26 mouse cellular contexts compared by ENCODE assay signal in genomic region chr12:35054420-35054819, GRCm38 (mm10). TPM values are rescaled to one million over a fixed set of nuclear protein-coding genes. Genes with fewer than 3 reads are reported as not detected.
DNase-seq lines count a peak whose midpoint lies in the region; ATAC-seq and TF ChIP-seq lines count a peak whose summit lies in the region.
"Had no signal": no experiment of that assay in that cellular context is flagged by ENCODE, and none has a peak within 500 bp of the region (broad histone marks: within the 10 kb centered on the region; RNA-seq: fewer than 3 reads in every experiment).

No protein-coding gene starts in this region.

- in situ Hi-C loops in CH12.LX (cut with MboI; ENCODE audit: low pct_ligation_motif_present, low pct_unique_long_range_greater_than_20kb, low sequenced_read_pairs), result no loop called here

- no peak for ATAC-seq in heart, embryonic 13.5 days (ENCODE audit: extremely low read depth, insufficient number of reproducible peaks, low FRiP score, low TSS enrichment)
- ATAC-seq in midbrain, embryonic 14.5 days (ENCODE audit: low FRiP score, low TSS enrichment), result no peak
- ATAC-seq: forebrain, embryonic 14.5 days; forebrain, postnatal 0 days; hindbrain, postnatal 0 days; intestine, embryonic 16.5 days; Patski had no signal

- 67% methylated on average over 6 of the region's 6 CpGs for WGBS in heart, embryonic 13.5 days
- 63% methylated on average over 6 of the region's 6 CpGs for WGBS in macrophage (ENCODE audit: missing documents)
- WGBS in midbrain, embryonic 14.5 days, result 92% methylated on average over 6 of the region's 6 CpGs

- peak overlapping the region; percentile 28; the same call in 1 of the 2 replicates for H3K9ac ChIP-seq in heart, embryonic 13.5 days
- no peak overlapping the region; the same call in 1 of the 2 replicates for H3K9ac ChIP-seq in CH12.LX (ENCODE audit: insufficient read depth, low read depth)
- H3K9ac ChIP-seq in midbrain, embryonic 14.5 days (replicated peaks; ENCODE audit: low read length), result no peak overlapping the region
- H3K9ac ChIP-seq: embryonic facial prominence, embryonic 12.5 days; embryonic facial prominence, embryonic 15.5 days; forebrain, postnatal 0 days; heart, embryonic 15.5 days; hindbrain, embryonic 14.5 days had no signal

- dilution Hi-C loops in CH12.LX (cut with MboI; ENCODE audit: extremely low pct_ligation_motif_present, extremely low pct_unique_long_range_greater_than_20kb, low sequenced_read_pairs), result no loop called here

- no peak for TF ChIP-seq CTCF in CH12.LX (conservative IDR thresholded peaks at IDR 0.05 in 1 of 2, IDR thresholded peaks at IDR 0.05 in 1 of 2; ENCODE audit: low read depth in 2 of 2, low read length in 2 of 2)

- no peak for DNase-seq in heart, postnatal 4 days
- DNase-seq in A20 (ENCODE audit: low read depth, low spot score) (peak; percentile 47), CH12.LX (ENCODE audit: extremely low read depth) (no peak)
- DNase-seq in T-cell, adult 2 months (ENCODE audit: low spot score), result no peak
- DNase-seq in midbrain, embryonic 14.5 days, result no peak
- DNase-seq in urinary bladder, postnatal 36 days (ENCODE audit: low spot score in 2 of 2), result no peak
- DNase-seq: adrenal gland, adult 8-10 months; adrenal gland, postnatal 36 days; cerebellum, adult 18-20 months; cerebellum, adult 9-11 months; forebrain, postnatal 0 days; gastrocnemius, postnatal 25 days; heart, adult 11 months; heart, postnatal 10 days; heart, postnatal 36 days had no signal

- no peaks in the 10 kb centered on the region for H3K27me3 ChIP-seq in heart, embryonic 13.5 days (replicated peaks)
- H3K27me3 ChIP-seq in CH12.LX (replicated peaks), result no peaks in the 10 kb centered on the region
- no peaks in the 10 kb centered on the region for H3K27me3 ChIP-seq in midbrain, embryonic 14.5 days (ENCODE audit: control insufficient read depth, insufficient read depth, low read length)
- H3K27me3 ChIP-seq: embryonic facial prominence, embryonic 12.5 days; embryonic facial prominence, embryonic 15.5 days; heart, embryonic 15.5 days; Patski had no signal

- TF ChIP-seq RAD21 in CH12.LX (IDR thresholded peaks at IDR 0.05; ENCODE audit: low read depth, low read length), result no peak

- H3K4me2 ChIP-seq in heart, embryonic 13.5 days, result no peak overlapping the region
- peak overlapping the region; percentile 62; the same call in 1 of the 2 replicates for H3K4me2 ChIP-seq in CH12.LX (ENCODE audit: insufficient read depth, low read depth, poor library complexity, severe bottlenecking)
- no peak overlapping the region for H3K4me2 ChIP-seq in midbrain, embryonic 14.5 days (ENCODE audit: low read length)
- H3K4me2 ChIP-seq: embryonic facial prominence, embryonic 12.5 days; embryonic facial prominence, embryonic 15.5 days; heart, embryonic 11.5 days; heart, embryonic 15.5 days; hindbrain, embryonic 14.5 days had no signal

- H3K27ac ChIP-seq in heart, embryonic 13.5 days (replicated peaks), result no peak overlapping the region
- no peak overlapping the region for H3K27ac ChIP-seq in CH12.LX (ENCODE audit: insufficient read depth, low read depth)
- peak overlapping the region; percentile 21 for H3K27ac ChIP-seq in macrophage
- no peak overlapping the region for H3K27ac ChIP-seq in midbrain, embryonic 14.5 days (replicated peaks; ENCODE audit: low read depth, low read length)
- H3K27ac ChIP-seq: embryonic facial prominence, embryonic 12.5 days; embryonic facial prominence, embryonic 15.5 days; hindbrain, embryonic 14.5 days; hindbrain, postnatal 0 days had no signal

- no peak for TF ChIP-seq POLR2A in CH12.LX (IDR thresholded peaks at IDR 0.05; ENCODE audit: low read depth, low read length)

- H3K4me3 ChIP-seq in heart, embryonic 13.5 days, result no peak overlapping the region
- H3K4me3 ChIP-seq in CH12.LX (replicated peaks in 1 of 3; ENCODE audit: low read depth in 2 of 3, low read length in 2 of 3, poor library complexity in 1 of 3), result no peak overlapping the region
- H3K4me3 ChIP-seq in macrophage (ENCODE audit: inconsistent target), result no peak overlapping the region
- H3K4me3 ChIP-seq in midbrain, embryonic 14.5 days (replicated peaks; ENCODE audit: low read depth, low read length), result no peak overlapping the region
- H3K4me3 ChIP-seq: embryonic facial prominence, embryonic 12.5 days; embryonic facial prominence, embryonic 15.5 days; heart, embryonic 15.5 days had no signal

- H3K79me2 ChIP-seq in CH12.LX (replicated peaks; ENCODE audit: control insufficient read depth, extremely low read depth, insufficient read depth, poor library complexity, severe bottlenecking) (peaks cover 49% of the 10 kb centered on the region), macrophage (ENCODE audit: inconsistent target) (peaks cover 100% of the 10 kb centered on the region)

- no peak for TF ChIP-seq EP300 in CH12.LX (IDR thresholded peaks at IDR 0.05; ENCODE audit: low read length)

- peaks cover 10% of the 10 kb centered on the region for H3K36me3 ChIP-seq in heart, embryonic 13.5 days
- H3K36me3 ChIP-seq in CH12.LX (replicated peaks in 1 of 2; ENCODE audit: control insufficient read depth in 1 of 2, insufficient read depth in 1 of 2, low read length in 1 of 2) (peaks cover 0 to 9% of the 10 kb centered on the region in 2 experiments), macrophage (ENCODE audit: inconsistent target) (no peaks in the 10 kb centered on the region)
- H3K36me3 ChIP-seq in midbrain, embryonic 14.5 days (ENCODE audit: control insufficient read depth, insufficient read depth, low read length), result no peaks in the 10 kb centered on the region
- H3K36me3 ChIP-seq: embryonic facial prominence, embryonic 15.5 days; heart, embryonic 15.5 days had no signal

- H3K4me1 ChIP-seq in heart, embryonic 13.5 days, result peaks cover 38% of the 10 kb centered on the region
- H3K4me1 ChIP-seq in CH12.LX (ENCODE audit: control insufficient read depth in 1 of 2, insufficient read depth in 2 of 2), result peaks cover 9 to 41% of the 10 kb centered on the region in 2 experiments
- H3K4me1 ChIP-seq in midbrain, embryonic 14.5 days (ENCODE audit: control insufficient read depth, insufficient read depth, low read length), result no peaks in the 10 kb centered on the region

- H3K9me3 ChIP-seq in heart, embryonic 13.5 days, result 0 out of 2 replicates have a peak, but pooled peaks cover 3% of the 10 kb centered on the region
- peaks cover 5% of the 10 kb centered on the region for H3K9me3 ChIP-seq in CH12.LX (replicated peaks; ENCODE audit: low read length)
- peaks cover 5% of the 10 kb centered on the region; the same call in 1 of the 2 replicates for H3K9me3 ChIP-seq in midbrain, embryonic 14.5 days (ENCODE audit: control insufficient read depth, low read length)
- H3K9me3 ChIP-seq: embryonic facial prominence, embryonic 12.5 days; embryonic facial prominence, embryonic 15.5 days; heart, embryonic 15.5 days had no signal

TF ChIP-seq in CH12.LX, 34 proteins besides CTCF, POLR2A, EP300 and RAD21:
- TF ChIP-seq E2F4 (IDR thresholded peaks at IDR 0.05; ENCODE audit: insufficient replicate concordance, low read depth, low read length) (no peak), NELFE (IDR thresholded peaks at IDR 0.05; ENCODE audit: low read depth, low read length) (no peak), MAZ (IDR thresholded peaks at IDR 0.05; ENCODE audit: low read depth, low read length) (no peak), JUN (IDR thresholded peaks at IDR 0.05; ENCODE audit: insufficient read depth, low read depth, low read length) (no peak), RCOR1 (conservative IDR thresholded peaks at IDR 0.05; ENCODE audit: low read depth, low read length) (no peak), NRF1 (IDR thresholded peaks at IDR 0.05; ENCODE audit: low read depth, low read length) (no peak), JUND (conservative IDR thresholded peaks at IDR 0.05; ENCODE audit: low read depth, low read length) (no peak), ZMIZ1 (IDR thresholded peaks at IDR 0.05; ENCODE audit: low read depth, low read length) (no peak)

RNA-seq across cellular contexts. Expression of gene Snx13, which starts 7.4 kb away (rescaled TPM):
- polyA plus RNA-seq in heart, embryonic 13.5 days (2015; fragmentation: Nextera tagmentation; extraction: Ambion mirVana), result 24.5 and 28.7 TPM in 2 replicates
- 10 to 100 TPM; 51.8 to 53.7 TPM for total RNA-seq in heart, postnatal 4 days (2021)
- total RNA-seq in CH12.LX (2012; rRNA removed) (7.0 and 7.6 TPM in 2 replicates), CH12.LX (2014; rRNA removed) (11.2 and 12.2 TPM in 2 replicates)
- polyA plus RNA-seq in CH12.LX (2012; ENCODE audit: insufficient read length, low read depth) (11.4 and 13.5 TPM in 2 replicates), macrophage (2018) (39.4 to 55.8 TPM (median 52.3 TPM) in 3 replicates)
- 100 to 1,000 TPM in 23 of 26 experiments, 10 to 100 TPM in 3; 68.8 to 237 (median 186) TPM for total RNA-seq in macrophage (2018; cell fraction: chromatin; rRNA removed)
- 10 to 100 TPM; 49.9 to 78.7 (median 64.0) TPM for total RNA-seq in macrophage (2018; cell fraction: cytosol; rRNA removed)
- total RNA-seq in macrophage (2018; cell fraction: nucleus; rRNA removed), result 100 to 1,000 TPM in 16 of 26 experiments, 10 to 100 TPM in 10; 51.2 to 169 (median 110) TPM
- 27.8 and 34.5 TPM in 2 replicates for polyA plus RNA-seq in midbrain, embryonic 14.5 days (2014; fragmentation: Nextera tagmentation; extraction: Ambion mirVana)
